Mouse (Mus musculus) retina, adult 2 months (tissue): Measurements from ENCODE around the gene Foxn1.

Experiments used
- DNase-seq: peaks from one replicate; pipeline ENCODE4 v3.0.0-alpha.2; 2012; ENCODE audit warnings: low read depth, low spot score

Foxn1 gene

GRCm38 (mm10) chr11:78327634-78328511, 58.5 kb downstream of the Foxn1 start, which contains the start of gene Pigs:
Pigs (plus strand) TSS chr11:78328415.
- DNase-seq: peak; percentile 83

GRCm38 (mm10) chr11:78327215-78327614, 59.1 kb downstream of the Foxn1 start:
- DNase-seq: no peak

- no peak for DNase-seq
Measured at GRCm38 (mm10) chr11:78324965-78325364, 61.4 kb downstream of the Foxn1 start.

GRCm38 (mm10) chr11:78324000-78324785, 62.2 kb downstream of the Foxn1 start:
- no peak for DNase-seq

- peak; percentile 88 for DNase-seq
Measured at GRCm38 (mm10) chr11:78322860-78323259, 63.5 kb downstream of the Foxn1 start, which contains the start of gene Aldoc. Aldoc (plus strand) TSS chr11:78322968.

GRCm38 (mm10) chr11:78322076-78322831, 64.1 kb downstream of the Foxn1 start:
- no peak for DNase-seq

- DNase-seq: no peak
Measured at GRCm38 (mm10) chr11:78318411-78318810, 67.9 kb downstream of the Foxn1 start.

GRCm38 (mm10) chr11:78313662-78314061, 72.7 kb downstream of the Foxn1 start:
- DNase-seq: no peak

GRCm38 (mm10) chr11:78310861-78311511, 75.4 kb downstream of the Foxn1 start:
- DNase-seq: no peak
